ENCODE assay signal across 9 mouse cellular contexts in genomic region chr1:74007398-74008050, GRCm38 (mm10).
DNase-seq lines count a peak whose midpoint lies in the region; ATAC-seq and TF ChIP-seq lines count a peak whose summit lies in the region.
"Had no signal": no experiment of that assay in that cellular context is flagged by ENCODE, and none has a peak within 500 bp of the region (broad histone marks: within the 10 kb centered on the region; RNA-seq: fewer than 3 reads in every experiment).

No protein-coding gene starts in this region.

- H3K9me3 ChIP-seq in hindbrain, postnatal 0 days (ENCODE audit: low read length) = no peaks in the 10 kb centered on the region
- no peaks in the 10 kb centered on the region for H3K9me3 ChIP-seq in hindbrain, embryonic 12.5 days (replicated peaks)

- no peak for DNase-seq in hindbrain, postnatal 0 days (ENCODE audit: low spot score)
- DNase-seq in heart, adult 9 months (ENCODE audit: low spot score in 2 of 2) = peak; percentile 74 to 84
- DNase-seq in kidney, postnatal 10 days = peak; percentile 62
- DNase-seq in layer of hippocampus, adult 18-20 months (ENCODE audit: low spot score in 2 of 2) = no peak
- DNase-seq in cerebellum, postnatal 36 days = no peak

- no peaks in the 10 kb centered on the region for H3K27me3 ChIP-seq in hindbrain, postnatal 0 days (ENCODE audit: insufficient read depth, low read length)
- no peaks in the 10 kb centered on the region for H3K27me3 ChIP-seq in hindbrain, embryonic 12.5 days
- no peaks in the 10 kb centered on the region for H3K27me3 ChIP-seq in myocyte (ENCODE audit: control insufficient read depth, insufficient read depth, insufficient read length)

- peaks cover 62% of the 10 kb centered on the region for H3K79me2 ChIP-seq in myocyte (ENCODE audit: control insufficient read depth, insufficient read depth)

- no peak for ATAC-seq in hindbrain, postnatal 0 days
- no peak for ATAC-seq in hindbrain, embryonic 12.5 days (ENCODE audit: low FRiP score)
- ATAC-seq in frontal cortex, adult (ENCODE audit: low TSS enrichment) = no peak

- H3K9ac ChIP-seq in hindbrain, postnatal 0 days (replicated peaks; ENCODE audit: low read length) = no peak overlapping the region
- H3K9ac ChIP-seq in hindbrain, embryonic 12.5 days = no peak overlapping the region
- H3K9ac ChIP-seq: liver, embryonic 14.5 days had no signal

- no peak overlapping the region for H3K4me3 ChIP-seq in hindbrain, postnatal 0 days (ENCODE audit: low read length)
- H3K4me3 ChIP-seq in hindbrain, embryonic 12.5 days = no peak overlapping the region
- H3K4me3 ChIP-seq in myocyte = no peak overlapping the region

- TF ChIP-seq CTCF in hindbrain, postnatal 0 days (IDR thresholded peaks at IDR 0.05; ENCODE audit: low read depth) = no peak

- 0 out of 2 replicates have a peak, but pooled peaks cover 12% of the 10 kb centered on the region for H3K4me1 ChIP-seq in hindbrain, postnatal 0 days (ENCODE audit: insufficient read depth, low read length)
- H3K4me1 ChIP-seq in hindbrain, embryonic 12.5 days = peaks cover 6% of the 10 kb centered on the region

- TF ChIP-seq POLR2A in myocyte (IDR thresholded peaks at IDR 0.05; ENCODE audit: insufficient read length, low read depth) = no peak

- WGBS in hindbrain, postnatal 0 days = 64% methylated on average over 7 of the region's 7 CpGs
- WGBS in hindbrain, embryonic 12.5 days = 55% methylated on average over 7 of the region's 7 CpGs

- H3K27ac ChIP-seq in hindbrain, postnatal 0 days = peak overlapping the region; percentile 46; the same call in 1 of the 2 replicates
- no peak overlapping the region for H3K27ac ChIP-seq in hindbrain, embryonic 12.5 days
- H3K27ac ChIP-seq: liver, embryonic 14.5 days had no signal

- H3K36me3 ChIP-seq in hindbrain, postnatal 0 days (ENCODE audit: insufficient read depth, low read length) = no peaks in the 10 kb centered on the region
- H3K36me3 ChIP-seq in hindbrain, embryonic 12.5 days = 0 out of 2 replicates have a peak, but pooled peaks cover 2% of the 10 kb centered on the region
- H3K36me3 ChIP-seq in myocyte (ENCODE audit: control insufficient read depth, insufficient read depth) = peaks cover 4% of the 10 kb centered on the region

- H3ac ChIP-seq in myocyte (ENCODE audit: control insufficient read depth, insufficient read length) = no peak overlapping the region

- no peak overlapping the region for H3K4me2 ChIP-seq in hindbrain, postnatal 0 days (ENCODE audit: low read depth, low read length)
- H3K4me2 ChIP-seq in hindbrain, embryonic 12.5 days (replicated peaks) = no peak overlapping the region
- peak overlapping the region; percentile 58 for H3K4me2 ChIP-seq in myocyte (ENCODE audit: low read depth)

TF ChIP-seq in myocyte, 11 proteins besides CTCF, POLR2A, EP300 and RAD21:
- TF ChIP-seq MYOG (IDR thresholded peaks at IDR 0.05; ENCODE audit: control insufficient read depth in 1 of 3, insufficient read depth in 1 of 3, insufficient read length in 2 of 3, low read depth in 2 of 3) = no peak
- TF ChIP-seq CEBPB (IDR thresholded peaks at IDR 0.05; ENCODE audit: insufficient read depth, poor library complexity, severe bottlenecking) = no peak
- no peak for TF ChIP-seq REST (IDR thresholded peaks at IDR 0.05; ENCODE audit: insufficient read depth, insufficient read length)

Comparison
In these comparisons a context has a peak if more than half of its experiments do, and no peak if none do; other contexts are left out.
1. DNase-seq: peak in heart, adult 9 months (2 of 2) and kidney, postnatal 10 days (single experiment); none in hindbrain, postnatal 0 days (single experiment), layer of hippocampus, adult 18-20 months (0 of 2) and cerebellum, postnatal 36 days (0 of 2).